Mouse (Mus musculus) ES-E14 (cell line): ENCODE results near the gene Sdhc.

Source experiments
- CHD2 ChIP-seq: IDR thresholded peaks from 2 replicates; pipeline ENCODE4 v1.6.1; 2014; ENCODE audit warnings: mild to moderate bottlenecking, low read depth, low read length, inconsistent platforms
- HCFC1 ChIP-seq: IDR thresholded peaks from 2 replicates; pipeline ENCODE4 v1.6.1; 2012; ENCODE audit warnings: low read length, inconsistent platforms, borderline replicate concordance; ENCODE audit not compliant: insufficient read depth
- MAFK ChIP-seq: IDR thresholded peaks from 2 replicates; pipeline ENCODE4 v1.6.1; 2014; ENCODE audit warnings: mild to moderate bottlenecking, low read depth, low read length, inconsistent platforms; ENCODE audit not compliant: insufficient read depth
- ZC3H11A ChIP-seq: IDR thresholded peaks from 2 replicates; pipeline ENCODE4 v1.6.1; 2012; ENCODE audit warnings: low read depth, mild to moderate bottlenecking, inconsistent platforms, low read length, borderline replicate concordance
- ZNF384 ChIP-seq: IDR thresholded peaks from 2 replicates; pipeline ENCODE4 v1.6.1; 2012; ENCODE audit warnings: low read depth, low read length, inconsistent platforms

DNA sequence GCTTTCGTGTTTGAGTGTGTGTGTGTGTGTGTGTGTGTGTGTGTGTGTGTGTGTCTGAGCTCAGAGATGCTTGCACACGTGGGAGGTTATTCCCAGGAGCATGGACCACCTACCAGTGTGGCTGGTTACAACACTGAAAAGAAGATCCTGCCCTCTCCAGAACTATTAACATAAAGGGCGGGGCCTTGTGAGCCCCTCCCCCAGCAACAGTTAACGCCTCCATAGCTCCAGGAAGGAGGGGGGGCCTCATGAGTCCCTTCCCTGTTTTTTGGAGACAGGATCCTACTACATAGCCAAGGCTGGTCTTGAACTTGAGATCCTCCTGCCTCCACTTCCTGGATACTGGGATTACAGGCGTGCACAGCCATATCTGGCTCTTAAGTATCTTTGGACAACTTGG lies 28.6 kb downstream of the Sdhc start:
- no peak for TF ChIP-seq ZC3H11A
- no peak for TF ChIP-seq MAFK
- TF ChIP-seq HCFC1 = no peak
- TF ChIP-seq ZNF384 = no peak
- no peak for TF ChIP-seq CHD2
